Mouse (Mus musculus): ENCODE measurements around the gene Pigr. TPM values are rescaled to one million over a fixed set of nuclear protein-coding genes. Genes with fewer than 3 reads are reported as not detected.

The Pigr gene
- total RNA-seq, 1 experiment from 2014 or later, result not detected

- ATAC-seq (replicated peaks; ENCODE audit: low read depth, poor library complexity, severe bottlenecking), result no peak
Observed at GRCm38 (mm10) chr1:130821911-130822625, 4.4 kb upstream of the Pigr start.

DNA sequence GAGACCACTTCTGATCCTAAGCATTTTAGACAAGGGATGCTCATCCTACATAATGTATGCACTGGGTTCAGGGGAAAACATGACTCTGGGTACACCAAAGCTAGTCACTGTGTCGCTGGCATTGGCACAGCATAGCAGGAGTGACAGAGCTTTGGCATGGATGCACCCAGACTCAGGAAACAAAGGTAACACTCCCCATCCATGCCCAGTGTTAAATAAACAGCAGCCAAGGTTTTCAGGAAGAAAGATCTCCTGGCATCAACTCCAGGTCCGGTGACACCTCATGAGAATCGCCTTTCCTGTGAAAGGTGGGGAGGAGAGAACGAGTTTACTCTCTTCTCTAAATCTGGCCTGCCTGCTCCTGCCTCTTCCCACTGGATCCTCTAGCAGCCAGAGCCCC lies 2.2 kb downstream of the Pigr start:
- ATAC-seq (replicated peaks; ENCODE audit: low read depth, poor library complexity, severe bottlenecking), result no peak

GRCm38 (mm10) chr1:130829906-130830830 lies 3.7 kb downstream of the Pigr start:
- 0 out of 2 replicates have a peak, but pooled peaks have one; percentile 36 for ATAC-seq (replicated peaks; ENCODE audit: low read depth, poor library complexity, severe bottlenecking)

- ATAC-seq (replicated peaks; ENCODE audit: low read depth, poor library complexity, severe bottlenecking), result no peak
Observed at GRCm38 (mm10) chr1:130832230-130833149, 6.0 kb downstream of the Pigr start.

- no peak for ATAC-seq (replicated peaks; ENCODE audit: low read depth, poor library complexity, severe bottlenecking)
Observed at GRCm38 (mm10) chr1:130835161-130835936, 8.9 kb downstream of the Pigr start.

DNA sequence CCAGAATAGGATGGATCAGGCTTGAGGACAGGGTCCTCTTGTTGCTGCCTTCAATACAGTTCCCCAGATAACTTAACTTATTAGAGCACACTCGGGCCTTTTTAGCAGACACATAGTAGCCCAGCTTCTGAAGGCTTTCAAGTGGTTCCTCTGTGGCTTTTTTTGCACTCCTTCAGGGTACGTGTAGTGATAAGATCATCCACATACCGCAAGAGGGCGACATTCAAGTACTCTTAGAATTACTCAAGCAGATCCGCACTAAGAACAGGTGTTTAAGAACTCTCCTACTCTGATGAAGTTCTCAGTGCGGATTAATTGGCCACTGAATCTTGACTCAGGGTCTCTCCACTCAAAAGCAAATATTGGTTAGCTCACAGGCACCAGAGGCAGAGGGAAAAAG lies 11.8 kb downstream of the Pigr start:
- ATAC-seq (replicated peaks; ENCODE audit: low read depth, poor library complexity, severe bottlenecking), result peak; percentile 66

DNA sequence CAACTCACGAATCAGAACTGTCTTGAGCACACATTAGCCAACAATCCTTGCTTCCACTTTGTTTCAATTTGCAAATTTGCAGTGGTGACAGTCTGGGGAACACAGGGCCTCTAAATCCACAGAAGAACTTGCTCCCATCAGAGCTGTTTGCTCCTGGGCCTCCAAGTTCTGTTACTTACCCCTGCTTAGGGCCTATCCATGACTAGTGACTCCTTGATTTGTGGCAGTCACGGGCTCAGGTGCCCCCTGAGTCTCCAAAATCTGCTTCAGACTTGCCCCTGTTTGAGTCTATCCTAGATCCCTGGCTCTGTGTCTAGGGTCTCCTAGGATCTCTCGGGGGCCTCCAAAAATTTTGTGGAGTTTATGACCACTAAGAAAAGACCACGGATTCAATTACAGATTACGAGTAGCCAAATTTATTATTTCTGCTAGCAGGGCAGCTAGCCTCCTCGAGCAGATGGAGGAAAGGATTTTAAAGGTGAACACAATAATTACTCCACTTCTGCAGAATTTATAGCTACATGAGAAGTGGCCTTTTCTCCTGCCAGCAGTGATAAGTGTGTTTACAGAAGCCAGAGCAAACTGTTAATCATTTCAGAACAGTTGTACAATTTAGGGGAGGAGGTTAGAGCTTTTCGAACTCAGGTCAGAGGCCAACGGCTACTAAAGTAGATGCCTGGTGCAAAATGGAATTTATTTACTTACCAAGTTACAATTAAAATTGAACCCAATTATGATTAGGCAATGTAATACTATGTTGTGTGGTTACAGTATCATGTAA lies 14.3 kb downstream of the Pigr start:
- no peak for ATAC-seq (replicated peaks; ENCODE audit: low read depth, poor library complexity, severe bottlenecking)

- ATAC-seq (replicated peaks; ENCODE audit: low read depth, poor library complexity, severe bottlenecking), result no peak
Observed at GRCm38 (mm10) chr1:130841621-130842020, 15.1 kb downstream of the Pigr start.

- no peak for ATAC-seq (replicated peaks; ENCODE audit: low read depth, poor library complexity, severe bottlenecking)
Observed at GRCm38 (mm10) chr1:130844516-130844915, 18.0 kb downstream of the Pigr start.

GRCm38 (mm10) chr1:130849530-130850214 lies 23.2 kb downstream of the Pigr start:
- ATAC-seq (replicated peaks; ENCODE audit: low read depth, poor library complexity, severe bottlenecking), result no peak

GRCm38 (mm10) chr1:130850405-130850804 lies 23.9 kb downstream of the Pigr start:
- ATAC-seq (replicated peaks; ENCODE audit: low read depth, poor library complexity, severe bottlenecking), result no peak

DNA sequence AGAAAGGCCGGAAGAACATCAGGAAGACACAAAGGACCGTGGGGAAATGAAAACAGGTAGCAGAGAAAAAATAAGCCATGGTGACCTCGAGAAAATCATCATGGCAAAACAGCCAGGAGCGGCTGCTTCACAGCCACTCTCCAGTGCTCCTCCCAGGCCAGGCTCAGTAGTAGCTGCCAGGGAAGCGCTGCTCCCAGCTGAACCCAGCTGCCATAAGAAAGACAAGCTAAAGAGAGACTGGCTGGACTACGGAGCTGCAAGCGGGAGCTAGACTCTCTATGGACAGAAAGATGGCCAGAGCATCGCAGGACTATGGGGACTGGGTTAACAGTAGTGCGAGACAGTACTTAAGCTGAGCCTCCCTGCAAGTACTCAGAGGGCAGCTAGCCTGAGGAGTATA lies 28.3 kb downstream of the Pigr start:
- ATAC-seq (replicated peaks; ENCODE audit: low read depth, poor library complexity, severe bottlenecking), result no peak

- no peak for ATAC-seq (replicated peaks; ENCODE audit: low read depth, poor library complexity, severe bottlenecking)
Observed at GRCm38 (mm10) chr1:130855723-130856122, 29.2 kb downstream of the Pigr start.

GRCm38 (mm10) chr1:130857456-130857855 lies 31.0 kb downstream of the Pigr start:
- no peak for ATAC-seq (replicated peaks; ENCODE audit: low read depth, poor library complexity, severe bottlenecking)

DNA sequence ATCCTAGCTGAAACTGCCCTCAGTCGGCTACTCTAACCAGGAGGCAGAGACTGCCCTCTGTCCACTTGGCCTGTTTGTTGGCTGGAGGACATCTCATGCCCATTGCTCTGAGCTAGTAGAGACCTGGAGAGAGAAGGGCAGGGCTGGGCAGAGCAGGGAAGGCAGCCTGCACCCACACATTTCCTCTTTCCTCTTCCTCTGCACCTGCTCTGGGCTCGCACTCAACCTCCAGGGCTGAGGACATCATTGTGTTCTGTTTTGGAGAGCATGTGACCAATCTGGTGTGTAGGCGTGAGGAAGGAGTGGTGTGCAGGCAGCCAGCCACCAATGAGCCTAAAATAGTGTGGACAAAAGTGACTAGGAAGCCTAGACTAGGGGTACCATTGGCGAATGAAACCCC lies 37.8 kb downstream of the Pigr start:
- peak; percentile 77 for ATAC-seq (replicated peaks; ENCODE audit: low read depth, poor library complexity, severe bottlenecking)

- no peak for ATAC-seq (replicated peaks; ENCODE audit: low read depth, poor library complexity, severe bottlenecking)
Observed at GRCm38 (mm10) chr1:130864741-130865140, 38.3 kb downstream of the Pigr start.

- no peak for ATAC-seq (replicated peaks; ENCODE audit: low read depth, poor library complexity, severe bottlenecking)
Observed at GRCm38 (mm10) chr1:130865541-130866221, 39.2 kb downstream of the Pigr start, which contains the start of gene Fcmr. Gene Fcmr, plus strand, starts transcription at chr1:130865669.

Data from common myeloid progenitor, adult 5-6 weeks (primary cell).